Mouse (Mus musculus) kidney, embryonic 15.5 days (tissue): ENCODE data around the gene Rundc1. TPM values are rescaled to one million over a fixed set of nuclear protein-coding genes. Genes with fewer than 3 reads are reported as not detected.
"Not testable (repeated sequence)": the region's sequence is repeated elsewhere in the genome, so short reads cannot be mapped to it uniquely, and the experiment has no call there.

Experiments used
- ATAC-seq: fragments of 200-750 bp; cut with Nextera tagmentation; replicated peaks from 2 replicates; pipeline ENCODE4 v1.8.0; 2017; ENCODE audit warnings: moderate TSS enrichment; ENCODE audit not compliant: low FRiP score
- H3K27ac ChIP-seq: fragments of 300-500 bp; sonication (generic); 2 replicates; pipeline ENCODE4 v1.5.1; 2015; ENCODE audit warnings: mild to moderate bottlenecking, inconsistent platforms
- H3K27me3 ChIP-seq: fragments of 300-500 bp; sonication (generic); 2 replicates; pipeline ENCODE4 v1.6.1; 2015; ENCODE audit warnings: inconsistent platforms
- H3K36me3 ChIP-seq: fragments of 300-500 bp; sonication (generic); 2 replicates; pipeline ENCODE4 v1.6.1; 2015; ENCODE audit warnings: inconsistent platforms
- H3K4me1 ChIP-seq: fragments of 300-500 bp; sonication (generic); 2 replicates; pipeline ENCODE4 v1.6.1; 2015; ENCODE audit warnings: inconsistent platforms
- H3K4me2 ChIP-seq: fragments of 300-500 bp; sonication (generic); 2 replicates; pipeline ENCODE4 v1.6.1; 2015; ENCODE audit warnings: moderate library complexity, mild to moderate bottlenecking, inconsistent platforms
- H3K4me3 ChIP-seq: fragments of 300-500 bp; sonication (generic); replicated peaks from 2 replicates; pipeline ENCODE4 v1.5.1; 2015; ENCODE audit warnings: mild to moderate bottlenecking, inconsistent platforms
- H3K9ac ChIP-seq: fragments of 300-500 bp; sonication (generic); 2 replicates; pipeline ENCODE4 v1.6.1; 2015; ENCODE audit warnings: mild to moderate bottlenecking, inconsistent platforms
- H3K9me3 ChIP-seq: fragments of 300-500 bp; sonication (generic); replicated peaks from 2 replicates; pipeline ENCODE4 v1.6.1; 2016; ENCODE audit warnings: inconsistent platforms
- WGBS: fragments of 180-500 bp; shearing (Covaris S2); methylation state at CpG from one replicate; pipeline ENCODE4 v1.1.7; 2015; ENCODE audit warnings: mixed read lengths; 5-methylcytosine and 5-hydroxymethylcytosine counted together
- polyA plus RNA-seq: library from polyadenylated mRNA; unstranded; fragments of >200 nt; fragmentation: Nextera tagmentation; extraction: Ambion mirVana; gene quantifications from 2 replicates; pipeline ENCODE4 v1.2.1, GENCODE M21; 2015

Gene Rundc1
- polyA plus RNA-seq, 1 experiment from 2014 or later = 21.7 TPM

GRCm38 (mm10) chr11:101460321-101460720 lies 35.4 kb downstream of the Rundc1 start:
- Histone ChIP-seq H3K4me3 (no peak overlapping the region), H3K4me1 (peaks cover 55% of the 10 kb centered on the region), H3K9ac (no peak overlapping the region), H3K27ac (no peak overlapping the region), H3K9me3 (no peaks in the 10 kb centered on the region), H3K27me3 (no peaks in the 10 kb centered on the region), H3K36me3 (peaks cover 52% of the 10 kb centered on the region), H3K4me2 (no peak overlapping the region)
- no peak for ATAC-seq
- WGBS = 79% methylated on average over 15 of the region's 15 CpGs

- H3K27ac ChIP-seq = peak overlapping the region; percentile 29; the same call in 1 of the 2 replicates
- no peak for ATAC-seq
- peaks cover 52% of the 10 kb centered on the region for H3K36me3 ChIP-seq
- no peak overlapping the region for H3K4me3 ChIP-seq
- no peaks in the 10 kb centered on the region for H3K27me3 ChIP-seq
- WGBS = 74% methylated on average over 14 of the region's 14 CpGs
- no peaks in the 10 kb centered on the region for H3K9me3 ChIP-seq
- H3K9ac ChIP-seq = no peak overlapping the region
- peak overlapping the region; percentile 98; the same call in 1 of the 2 replicates for H3K4me2 ChIP-seq
- H3K4me1 ChIP-seq = peaks cover 64% of the 10 kb centered on the region
Observed at GRCm38 (mm10) chr11:101462141-101462540, 37.3 kb downstream of the Rundc1 start.

DNA sequence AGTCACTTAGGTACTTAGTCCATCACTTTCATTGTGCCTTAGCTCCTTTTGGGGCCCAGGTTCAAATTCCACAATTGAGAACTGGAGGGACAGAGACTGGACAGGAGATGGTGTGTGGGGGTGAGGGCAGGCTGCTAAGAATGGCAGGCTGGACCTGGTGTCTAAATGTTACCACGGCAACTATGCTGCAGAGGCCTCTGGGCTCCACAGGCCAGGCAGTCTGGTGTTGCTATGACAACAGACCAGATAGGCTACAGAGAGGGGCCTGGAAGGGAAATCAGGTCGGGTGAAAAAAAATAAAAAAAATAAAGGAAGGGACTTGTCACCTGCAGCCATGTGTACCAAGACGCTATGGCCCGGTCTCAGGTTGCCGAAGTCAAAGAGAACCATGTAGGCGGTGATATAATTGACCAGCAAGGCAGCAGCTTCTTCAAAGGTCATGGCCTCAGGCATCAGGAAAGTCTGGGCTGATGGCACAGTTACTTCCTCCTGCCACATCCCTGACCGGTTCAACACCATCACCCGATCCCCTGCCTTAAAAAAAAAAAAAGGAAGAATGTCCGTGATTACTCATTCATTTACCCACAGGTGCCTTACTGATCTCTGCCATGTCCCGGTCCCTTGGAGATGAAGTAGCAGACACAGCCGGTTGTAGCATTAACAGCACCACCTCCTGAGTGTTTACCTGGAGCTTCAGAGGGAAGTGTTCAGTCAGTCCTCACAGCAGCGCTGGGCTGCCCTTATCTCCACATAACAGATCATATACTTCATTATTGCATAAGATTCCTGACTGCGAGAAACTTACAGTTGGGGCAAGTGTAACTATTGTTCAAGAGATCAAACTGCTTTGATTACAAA lies 37.9 kb downstream of the Rundc1 start:
- H3K9me3 ChIP-seq = no peaks in the 10 kb centered on the region
- no peak overlapping the region for H3K9ac ChIP-seq
- WGBS = 23% methylated on average over 13 of the region's 13 CpGs
- H3K36me3 ChIP-seq = peaks cover 47% of the 10 kb centered on the region
- no peaks in the 10 kb centered on the region for H3K27me3 ChIP-seq
- ATAC-seq = no peak
- H3K4me2 ChIP-seq = peak overlapping the region; percentile 98; the same call in 1 of the 2 replicates
- peaks cover 71% of the 10 kb centered on the region for H3K4me1 ChIP-seq
- H3K4me3 ChIP-seq = no peak overlapping the region
- peak overlapping the region; percentile 29; the same call in 1 of the 2 replicates for H3K27ac ChIP-seq

- peak; percentile 23; the same call in 1 of the 2 replicates for ATAC-seq
- peak within 1 kb of the TSS; percentile 98 for H3K4me2 ChIP-seq
- H3K9ac ChIP-seq = peak within 1 kb of the TSS; percentile 75
- H3K36me3 ChIP-seq = peaks cover 32% of the 10 kb centered on the region
- no peaks in the 10 kb centered on the region for H3K27me3 ChIP-seq
- 9% methylated on average over 12 of the region's 12 CpGs for WGBS
- H3K27ac ChIP-seq = peak within 1 kb of the TSS; percentile 91
- no peaks in the 10 kb centered on the region for H3K9me3 ChIP-seq
- peaks cover 76% of the 10 kb centered on the region for H3K4me1 ChIP-seq
- H3K4me3 ChIP-seq = peak within 1 kb of the TSS; percentile 86
Observed at GRCm38 (mm10) chr11:101464211-101465100, 39.6 kb downstream of the Rundc1 start, which contains the start of gene Rnd2. Gene Rnd2, plus strand, starts transcription at chr11:101464999.

- Histone ChIP-seq H3K27ac (peak overlapping the region; percentile 91), H3K4me2 (peak overlapping the region; percentile 98), H3K4me1 (peaks cover 68% of the 10 kb centered on the region), H3K9me3 (no peaks in the 10 kb centered on the region), H3K27me3 (no peaks in the 10 kb centered on the region), H3K36me3 (peaks cover 24% of the 10 kb centered on the region), H3K4me3 (peak overlapping the region; percentile 86), H3K9ac (peak overlapping the region; percentile 75)
- peak; percentile 31 for ATAC-seq
- under 1% methylated on average over 51 of the region's 51 CpGs for WGBS
Observed at GRCm38 (mm10) chr11:101465101-101465868, 40.4 kb downstream of the Rundc1 start.

DNA sequence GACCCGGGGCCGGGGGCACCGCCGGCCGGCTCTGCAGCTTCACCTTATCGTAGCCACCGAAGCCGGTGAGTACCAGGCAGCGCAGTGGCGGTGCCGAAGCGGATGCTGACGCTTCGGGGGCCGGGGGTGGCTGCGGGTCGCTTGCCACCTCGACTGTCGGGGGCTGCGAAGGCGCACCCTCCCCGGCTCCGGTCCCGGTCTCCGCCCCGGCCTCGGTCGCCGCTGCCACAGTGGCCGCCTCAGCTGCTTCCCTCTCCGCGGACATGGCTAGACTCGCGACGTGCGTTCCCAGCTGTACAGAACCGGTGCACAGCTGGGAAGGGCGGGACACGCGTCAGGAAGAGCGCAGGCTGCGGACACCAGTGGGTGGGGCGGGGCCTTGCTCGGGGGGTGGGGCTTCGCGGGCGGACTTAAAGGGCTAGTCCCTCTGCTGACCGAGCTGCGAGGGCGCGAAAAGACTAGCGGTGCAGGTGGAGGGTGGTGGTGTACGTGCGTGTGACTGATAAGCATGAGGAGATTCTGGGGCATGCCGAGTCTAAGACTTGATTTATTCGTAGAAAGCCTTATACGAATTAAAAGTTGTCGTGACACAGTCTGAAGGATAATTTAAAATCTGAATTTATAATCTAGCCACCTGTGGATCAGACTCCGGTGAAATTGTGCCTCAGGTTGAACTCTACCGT lies 41.1 kb downstream of the Rundc1 start, which contains the start of gene Vat1:
Vat1 (minus strand) TSS at position 362 of the 683 bp plus-strand sequence.
- Histone ChIP-seq H3K9me3 (no peaks in the 10 kb centered on the region), H3K4me2 (peak within 1 kb of the TSS; percentile 99), H3K4me3 (peak within 1 kb of the TSS; percentile 86), H3K27me3 (no peaks in the 10 kb centered on the region), H3K4me1 (peaks cover 66% of the 10 kb centered on the region), H3K27ac (peak within 1 kb of the TSS; percentile 91), H3K36me3 (peaks cover 16% of the 10 kb centered on the region), H3K9ac (peak within 1 kb of the TSS; percentile 75)
- 2% methylated on average over 60 of the region's 60 CpGs for WGBS
- peak; percentile 53 for ATAC-seq

DNA sequence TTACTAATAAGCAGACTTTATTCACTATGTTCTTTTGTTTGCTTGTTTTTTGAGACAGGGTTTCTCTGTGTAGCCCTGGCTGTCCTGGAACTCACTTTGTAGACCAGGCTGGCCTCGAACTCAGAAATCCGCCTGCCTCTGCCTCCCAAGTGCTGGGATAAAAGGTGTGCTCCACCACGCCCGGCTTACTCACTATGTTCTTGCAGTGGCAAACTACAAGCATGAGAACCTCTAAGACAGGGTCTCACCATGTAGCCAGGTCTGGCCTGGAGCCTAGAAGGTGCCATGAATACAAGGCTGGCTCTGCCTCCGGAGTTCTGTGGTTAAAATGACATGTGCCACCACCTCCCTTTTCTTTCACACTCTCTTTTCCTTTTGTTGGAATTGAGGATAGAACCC lies 41.7 kb downstream of the Rundc1 start:
- not testable (repeated sequence) for ATAC-seq, H3K27me3 ChIP-seq, H3K27ac ChIP-seq, H3K9me3 ChIP-seq
- 59% methylated on average over 5 of the region's 5 CpGs for WGBS
- H3K4me2 ChIP-seq = peak overlapping the region; percentile 98
- peak overlapping the region; percentile 75; the same call in 1 of the 2 replicates for H3K9ac ChIP-seq
- H3K4me3 ChIP-seq = peak overlapping the region; percentile 86
- peaks cover 11% of the 10 kb centered on the region for H3K36me3 ChIP-seq
- peaks cover 66% of the 10 kb centered on the region for H3K4me1 ChIP-seq

DNA sequence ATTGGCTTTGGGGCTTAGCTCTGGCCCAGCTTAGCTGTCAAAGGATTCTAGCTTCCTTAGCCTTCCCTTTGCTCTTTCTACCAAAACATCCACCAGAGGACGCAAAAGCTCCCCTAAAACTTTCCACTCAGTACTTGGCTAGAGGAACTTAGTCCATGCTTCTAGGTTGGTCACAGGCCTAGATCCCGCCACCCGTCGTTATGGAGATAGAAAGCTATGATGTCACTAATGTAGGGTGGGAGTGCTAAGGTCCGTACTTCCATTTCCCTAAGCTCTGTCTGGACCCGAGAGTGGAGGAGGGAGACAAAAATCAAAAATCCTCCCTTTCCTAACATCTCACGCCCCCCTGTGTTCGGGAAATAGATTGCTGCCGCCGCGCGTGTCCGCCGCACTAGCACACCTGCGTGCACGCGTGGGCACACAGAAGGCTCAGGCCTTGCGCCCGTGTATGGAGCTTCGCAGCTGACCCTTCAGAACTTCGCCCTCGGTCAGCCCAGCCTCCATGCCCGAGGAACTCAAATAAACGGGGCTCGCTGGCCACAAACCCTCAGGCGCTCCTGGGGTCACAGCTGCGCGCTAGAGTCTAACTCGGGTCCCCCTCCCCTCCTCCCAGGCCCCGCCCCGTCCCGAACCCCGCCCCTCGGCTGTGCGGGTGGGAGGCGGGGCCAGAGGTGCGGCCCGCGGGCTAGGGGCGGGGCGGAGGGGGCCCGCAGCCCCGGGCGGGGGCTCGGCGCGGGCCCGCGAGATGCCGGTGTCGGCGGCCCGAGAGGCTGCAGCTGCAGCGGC lies 42.8 kb downstream of the Rundc1 start:
- Histone ChIP-seq H3K27ac (peak overlapping the region; percentile 77), H3K4me2 (peak overlapping the region; percentile 99), H3K27me3 (no peaks in the 10 kb centered on the region), H3K9ac (peak overlapping the region; percentile 73), H3K9me3 (no peaks in the 10 kb centered on the region), H3K4me1 (peaks cover 67% of the 10 kb centered on the region), H3K4me3 (peak overlapping the region; percentile 82), H3K36me3 (0 out of 2 replicates have a peak, but pooled peaks cover under 1% of the 10 kb centered on the region)
- peak; percentile 78 for ATAC-seq
- WGBS = under 1% methylated on average over 48 of the region's 54 CpGs

GRCm38 (mm10) chr11:101468263-101468688 lies 43.4 kb downstream of the Rundc1 start:
- WGBS = 1% methylated on average over 31 of the region's 31 CpGs
- Histone ChIP-seq H3K36me3 (no peaks in the 10 kb centered on the region), H3K9ac (peak overlapping the region; percentile 73), H3K4me3 (peak overlapping the region; percentile 82), H3K4me1 (peaks cover 61% of the 10 kb centered on the region), H3K27me3 (no peaks in the 10 kb centered on the region), H3K9me3 (no peaks in the 10 kb centered on the region), H3K27ac (peak overlapping the region; percentile 77), H3K4me2 (peak overlapping the region; percentile 99)
- peak; percentile 37 for ATAC-seq

DNA sequence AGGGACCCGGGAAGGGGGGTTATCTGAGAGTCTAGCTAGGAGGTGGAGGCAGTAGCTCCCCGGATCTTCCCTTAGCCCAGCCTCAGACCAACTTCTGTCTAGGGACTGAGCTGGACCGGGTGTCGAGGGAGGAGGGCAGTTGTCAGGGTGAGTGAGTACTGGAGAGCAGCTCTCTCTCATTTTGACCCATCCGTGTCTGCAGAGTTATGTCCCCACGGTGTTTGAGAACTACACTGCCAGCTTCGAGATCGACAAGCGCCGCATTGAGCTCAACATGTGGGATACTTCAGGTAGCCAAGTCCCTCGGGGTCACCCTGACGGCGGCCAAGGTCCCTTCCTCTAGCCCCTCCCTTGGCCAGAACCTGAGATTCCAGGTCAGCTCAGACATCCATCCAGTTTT lies 43.8 kb downstream of the Rundc1 start:
- WGBS = 6% methylated on average over 13 of the region's 13 CpGs
- Histone ChIP-seq H3K4me1 (peaks cover 56% of the 10 kb centered on the region), H3K27me3 (no peaks in the 10 kb centered on the region), H3K9me3 (no peaks in the 10 kb centered on the region), H3K27ac (0 out of 2 replicates have a peak overlapping the region, but pooled peaks have one; percentile 77), H3K4me2 (peak overlapping the region; percentile 99), H3K9ac (peak overlapping the region; percentile 73), H3K36me3 (no peaks in the 10 kb centered on the region), H3K4me3 (peak overlapping the region; percentile 82)
- ATAC-seq = no peak
